Mouse (Mus musculus) urinary bladder, adult 2 months (tissue): ENCODE measurements at regions not wholly inside any gene's neighbourhood (a gene's known extent, or its start where the extent isn't known, plus 50 kb on each side); places are given as distances from the start of the nearest gene placed in this dataset.
"Not testable (repeated sequence)": the region's sequence is repeated elsewhere in the genome, so short reads cannot be mapped to it uniquely, and the experiment has no call there.

Experiments used
- DNase-seq: peaks from one replicate; pipeline ENCODE4 v3.0.0; 2022; ENCODE audit warnings: low spot score

GRCm38 (mm10) chr14:104208040-104208816 lies 259.6 kb downstream of the Pou4f1 start:
- no peak for DNase-seq

GRCm38 (mm10) chr14:104206602-104207001 lies 261.2 kb downstream of the Pou4f1 start:
- no peak for DNase-seq

DNA sequence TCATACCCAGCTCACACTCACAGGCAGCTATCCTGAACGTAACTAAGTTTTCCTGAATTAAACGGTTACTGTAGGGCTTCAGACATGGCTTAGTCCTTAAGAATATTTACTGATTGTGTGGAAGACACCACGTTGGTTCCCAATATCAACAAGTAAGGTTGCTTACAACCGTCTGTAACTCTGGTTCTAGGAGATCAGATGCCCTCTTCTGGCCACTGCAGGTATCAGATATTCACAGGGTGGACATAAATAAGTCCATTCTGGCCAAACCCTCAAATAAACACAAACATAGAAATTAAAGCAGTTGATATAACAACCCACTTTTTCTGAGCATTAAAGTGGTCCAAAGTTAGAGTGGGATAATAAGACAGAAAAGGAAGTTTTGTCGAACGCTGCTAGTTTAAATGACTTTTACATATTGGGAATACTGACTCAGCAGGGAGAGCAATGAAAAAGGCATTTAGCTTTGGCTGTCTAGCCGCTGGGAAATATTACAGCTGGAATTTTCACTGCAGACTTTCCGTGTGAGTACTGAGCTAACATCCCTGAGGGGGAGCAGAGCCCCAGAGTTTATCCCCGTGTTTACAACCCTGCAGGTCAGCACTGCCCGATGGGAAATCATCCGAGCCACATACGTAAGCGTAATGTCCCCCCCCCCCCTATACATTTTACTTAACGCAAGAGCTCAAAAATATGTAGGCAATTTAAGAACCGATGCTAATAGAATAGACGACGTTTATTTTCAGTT lies 264.4 kb downstream of the Pou4f1 start:
- DNase-seq, result no peak

DNA sequence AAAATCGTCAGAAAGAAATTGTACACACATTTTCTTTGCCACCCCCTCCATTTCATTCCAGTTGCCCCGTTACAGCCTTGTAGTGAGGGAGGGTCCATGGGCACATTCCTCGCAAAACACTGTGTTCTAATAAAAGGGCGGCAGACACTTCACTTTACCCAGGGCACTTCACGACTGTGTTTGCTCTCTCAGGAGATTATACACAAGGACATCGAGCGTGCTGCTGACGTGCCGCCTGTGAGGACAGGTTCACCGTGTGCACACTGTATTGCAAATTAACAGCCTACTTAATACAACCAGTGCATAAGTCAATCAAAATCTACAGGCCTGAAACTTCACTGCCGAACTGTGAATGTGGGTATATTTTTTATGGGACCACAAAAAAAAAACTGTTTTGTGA lies 274.6 kb downstream of the Pou4f1 start:
- DNase-seq, result no peak

DNA sequence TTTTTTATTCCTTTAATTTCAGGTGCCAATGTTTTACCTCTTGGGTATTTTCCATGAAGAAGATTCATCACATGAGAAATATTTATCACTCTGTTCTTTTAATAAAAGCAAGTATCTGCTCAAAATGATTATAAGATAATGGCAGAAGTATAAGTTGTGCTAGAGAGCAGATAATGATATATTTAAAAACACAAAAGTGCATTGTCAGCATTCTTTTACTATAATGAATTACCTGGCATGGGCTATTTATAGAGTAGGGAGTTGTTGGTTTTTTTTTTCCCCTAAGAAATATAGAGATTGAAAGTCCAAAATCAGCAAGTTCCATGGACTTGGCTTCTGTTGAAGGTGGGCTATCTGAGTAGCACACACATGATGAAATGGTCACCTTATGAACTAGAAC lies 292.7 kb downstream of the Pou4f1 start:
- no peak for DNase-seq

DNA sequence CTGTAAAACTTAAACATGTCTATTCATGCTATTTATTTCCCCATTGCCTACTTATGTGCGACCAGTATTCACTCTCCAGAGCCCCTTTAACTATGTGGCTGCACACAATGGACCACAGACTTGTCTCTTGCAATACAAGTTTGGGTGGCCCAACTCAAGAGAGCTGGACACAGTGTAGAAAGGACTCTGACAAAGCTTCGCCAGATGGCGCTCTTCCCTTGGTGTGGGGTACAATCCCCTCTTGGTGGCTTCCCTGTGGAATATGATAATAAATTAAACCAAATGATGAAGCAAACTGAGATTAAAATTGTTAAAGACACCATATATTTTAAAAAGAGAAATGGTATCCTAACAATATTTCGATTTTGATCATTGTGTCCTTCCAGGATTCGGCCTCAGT lies 302.6 kb upstream of the Ednrb start:
- no peak for DNase-seq

- DNase-seq, result no peak
Measured at GRCm38 (mm10) chr14:104145395-104145794, 301.2 kb upstream of the Ednrb start.

DNA sequence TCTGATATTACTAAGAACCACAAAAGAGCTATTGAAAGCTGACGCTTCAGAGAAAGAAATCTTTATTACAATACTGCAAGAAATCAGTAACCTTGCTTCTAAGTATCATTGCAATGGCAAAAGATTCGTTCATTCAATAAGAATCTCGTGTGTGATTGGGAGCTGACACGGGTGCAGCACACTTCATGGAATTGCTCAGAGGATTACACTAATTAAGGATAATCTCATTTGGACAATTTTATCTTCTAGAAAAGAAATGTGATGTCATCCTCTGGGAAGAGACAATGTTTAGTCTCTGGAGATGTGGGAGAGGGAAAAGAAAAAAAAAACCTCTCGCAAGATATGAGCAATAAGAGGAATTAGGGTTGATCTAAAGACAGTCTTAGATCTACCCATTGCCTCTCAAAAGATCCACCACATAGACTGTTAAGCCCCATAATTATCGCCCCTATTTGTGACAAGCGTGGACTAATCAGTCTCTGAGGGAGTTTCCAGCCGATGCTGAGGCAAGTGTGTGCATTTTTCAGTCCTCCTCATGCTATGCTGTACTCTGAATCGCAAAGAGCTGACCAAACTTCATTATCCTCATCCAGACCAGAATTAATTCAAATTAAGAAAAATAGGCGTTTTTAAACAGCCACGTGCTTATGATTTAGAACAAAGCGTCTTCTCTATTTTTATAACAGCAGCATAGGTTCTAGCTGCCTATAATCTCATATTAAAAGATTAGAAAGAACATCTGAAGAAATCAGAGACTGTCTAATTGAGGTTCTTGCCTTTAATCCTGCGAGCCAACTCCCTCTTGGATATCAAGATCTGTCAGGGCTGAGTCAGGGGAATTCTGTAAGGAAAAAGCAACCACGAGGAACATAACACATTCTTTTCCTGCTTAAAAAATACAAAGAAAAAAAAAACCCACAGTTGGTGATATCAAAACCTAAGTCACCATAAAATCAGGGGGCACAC lies 271.1 kb upstream of the Ednrb start:
- DNase-seq, result no peak

GRCm38 (mm10) chr14:104114182-104114581 lies 270.0 kb upstream of the Ednrb start:
- DNase-seq, result no peak

DNA sequence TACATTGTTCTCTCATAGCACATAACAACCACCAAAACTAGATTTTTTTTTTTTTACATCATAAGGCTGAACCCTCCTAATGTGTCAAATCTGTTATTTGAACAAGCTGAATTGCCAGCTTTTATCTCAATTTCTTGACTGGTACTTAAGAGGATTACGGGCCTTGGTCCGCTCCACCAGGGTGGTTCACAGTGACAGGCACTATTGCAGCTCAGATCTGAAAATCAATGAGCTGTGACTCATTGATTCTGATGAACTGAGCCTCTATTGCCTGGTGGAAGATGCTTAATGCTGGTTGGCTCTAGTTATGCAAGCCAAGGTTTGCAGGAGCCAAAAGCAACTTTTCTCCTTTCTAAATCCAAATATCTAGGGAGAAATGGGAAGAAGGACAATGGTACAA lies 269.2 kb upstream of the Ednrb start:
- no peak for DNase-seq

DNA sequence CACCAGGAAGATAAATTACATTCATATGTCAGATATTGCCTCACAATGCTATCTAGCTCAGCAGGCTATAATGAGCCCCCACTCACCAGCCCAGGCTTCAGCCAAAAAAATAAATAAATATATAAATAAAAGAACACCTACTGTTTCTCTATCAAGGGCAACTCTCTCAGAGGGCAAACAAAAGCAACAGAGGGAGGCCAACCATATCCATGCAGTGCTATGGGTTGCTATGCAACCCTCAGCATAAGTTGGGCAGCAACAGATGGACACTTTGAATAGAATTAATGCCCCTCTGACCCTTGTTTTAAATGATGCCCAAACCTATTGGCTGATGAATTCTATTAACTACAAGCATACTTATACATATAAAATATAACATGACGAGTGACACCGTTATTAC lies 242.2 kb upstream of the Ednrb start:
- DNase-seq, result no peak

DNA sequence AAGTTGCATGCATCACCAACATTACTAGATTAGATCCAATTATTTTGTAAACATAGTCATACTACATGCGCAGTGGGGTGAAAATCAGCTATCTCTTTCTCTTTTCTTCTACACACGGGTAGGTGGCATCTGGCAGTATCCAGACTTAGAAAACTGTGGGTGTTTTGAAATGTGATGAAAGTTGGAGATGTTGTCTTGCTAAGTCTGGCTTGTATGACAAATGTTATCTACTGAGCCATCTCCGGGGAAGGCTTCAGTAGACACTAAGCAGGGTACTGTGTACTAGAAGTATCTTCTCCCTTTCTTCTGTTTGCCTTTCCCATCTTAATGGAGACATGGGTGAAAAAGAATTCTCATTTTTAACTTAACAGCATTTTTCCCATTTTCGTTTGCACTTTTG lies 220.0 kb upstream of the Ednrb start:
- DNase-seq, result not testable (repeated sequence)

DNA sequence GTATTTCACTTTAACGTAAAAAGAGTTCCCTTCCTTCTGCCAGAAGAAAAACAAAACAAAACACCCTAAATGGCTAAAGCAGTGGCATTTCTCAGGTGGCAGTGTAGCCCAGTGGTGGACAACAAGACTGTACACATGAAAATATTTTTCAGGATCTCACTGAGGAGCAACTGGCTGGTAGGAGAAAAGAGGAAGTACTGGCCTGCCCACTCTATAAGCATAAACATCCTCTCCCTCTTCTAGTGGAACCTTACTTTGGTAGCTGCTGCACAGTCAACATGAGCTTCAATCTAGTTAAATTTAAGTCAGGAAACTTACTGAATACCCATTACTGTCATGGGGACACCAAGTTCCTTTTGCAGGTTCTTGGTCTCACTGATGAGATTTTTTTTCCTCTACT lies 209.5 kb upstream of the Ednrb start:
- DNase-seq, result no peak

DNA sequence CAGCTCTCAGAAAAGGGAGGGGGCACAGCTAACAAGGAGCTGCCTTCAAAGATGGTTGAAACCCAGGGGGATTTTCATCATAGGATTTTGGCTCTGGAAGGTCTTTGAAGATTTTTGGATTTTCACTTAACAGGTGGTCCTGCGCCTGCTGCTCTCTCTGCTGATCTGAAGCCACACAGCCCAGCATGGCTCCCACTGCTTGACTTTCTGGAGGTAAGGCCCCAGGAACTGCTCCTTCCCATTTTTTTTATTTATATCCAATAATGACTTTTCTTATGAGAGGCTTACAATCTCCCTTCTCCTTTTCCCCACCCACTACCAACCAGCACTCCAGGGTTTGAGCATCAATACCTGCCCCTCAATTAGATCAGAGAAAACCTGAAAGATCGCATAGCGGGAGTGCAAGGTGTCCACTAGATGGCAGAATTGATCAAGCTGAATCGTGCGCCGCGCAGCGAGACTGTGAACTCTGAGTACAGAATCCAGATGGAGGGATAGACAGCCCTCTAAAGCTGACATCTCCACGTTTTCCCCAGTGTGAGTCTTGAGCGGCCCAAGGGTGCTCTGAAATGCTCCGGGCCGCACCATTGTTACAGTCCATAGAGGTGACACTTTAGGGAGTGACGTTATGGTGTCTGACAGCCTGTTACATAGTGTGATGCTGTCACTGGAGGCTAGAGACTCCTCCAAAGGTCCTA lies 194.6 kb upstream of the Ednrb start:
- peak; percentile 28 for DNase-seq

DNA sequence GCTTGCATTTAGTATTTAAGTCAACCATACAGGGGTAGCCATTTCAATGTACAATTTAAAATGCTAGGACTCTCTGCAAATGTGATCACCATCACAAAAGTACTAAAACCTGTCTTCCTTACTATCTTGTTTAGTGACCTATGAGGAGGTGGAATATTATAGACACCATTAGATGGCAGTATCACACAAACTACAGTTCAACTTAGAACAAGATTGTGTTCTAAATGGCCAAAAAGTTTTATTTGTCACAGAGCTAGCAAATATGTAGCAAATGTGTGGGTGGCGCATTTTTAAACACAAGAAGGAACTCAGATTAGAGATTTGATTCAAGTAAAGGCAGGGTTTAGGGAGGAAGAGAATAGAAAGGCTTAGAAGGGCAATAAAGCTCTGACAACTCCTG lies 189.4 kb upstream of the Ednrb start:
- DNase-seq, result no peak

GRCm38 (mm10) chr14:104030784-104031470 lies 186.7 kb upstream of the Ednrb start:
- DNase-seq, result no peak

DNA sequence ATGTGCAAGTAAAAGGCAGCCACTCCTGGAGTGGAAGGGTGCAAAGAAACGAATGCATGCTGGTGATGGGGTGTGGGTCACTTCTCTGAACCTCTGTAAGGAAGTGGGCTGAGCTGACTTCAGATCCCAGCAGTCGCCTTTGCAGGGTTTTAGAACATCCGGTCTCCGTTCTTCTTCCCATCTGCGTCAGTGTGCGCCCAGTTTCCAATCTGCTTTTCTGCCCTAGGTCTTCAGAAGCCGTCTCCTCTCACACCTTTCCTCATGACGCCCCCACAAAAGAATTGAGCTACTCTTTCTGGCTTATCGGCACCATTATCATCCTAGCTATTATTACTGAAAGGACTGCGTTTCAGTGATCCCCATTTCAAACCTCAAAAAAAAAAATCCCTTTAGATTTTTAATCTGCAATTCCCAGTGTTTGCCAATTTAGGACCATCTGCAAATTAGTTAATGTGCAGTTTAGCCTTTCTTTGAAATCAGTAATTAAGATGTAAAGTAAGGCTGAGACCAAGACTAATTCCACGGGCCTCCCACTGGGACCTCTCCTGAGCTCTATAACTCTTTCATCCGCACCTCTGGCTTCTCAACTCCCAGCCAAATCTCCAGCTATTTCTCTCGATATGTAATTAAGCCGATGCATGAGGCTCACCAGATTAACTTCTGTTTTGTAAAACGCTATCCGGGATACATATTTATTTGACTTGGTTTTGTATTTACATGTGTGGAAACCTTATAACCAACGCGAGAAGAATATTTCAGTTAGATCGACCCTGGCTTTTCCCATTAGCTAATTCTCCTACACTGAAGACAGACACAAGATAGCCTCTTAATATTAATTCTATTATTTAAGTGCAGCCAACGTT lies 185.7 kb upstream of the Ednrb start:
- no peak for DNase-seq

- no peak for DNase-seq
Measured at GRCm38 (mm10) chr14:104027900-104028285, 183.7 kb upstream of the Ednrb start.

DNA sequence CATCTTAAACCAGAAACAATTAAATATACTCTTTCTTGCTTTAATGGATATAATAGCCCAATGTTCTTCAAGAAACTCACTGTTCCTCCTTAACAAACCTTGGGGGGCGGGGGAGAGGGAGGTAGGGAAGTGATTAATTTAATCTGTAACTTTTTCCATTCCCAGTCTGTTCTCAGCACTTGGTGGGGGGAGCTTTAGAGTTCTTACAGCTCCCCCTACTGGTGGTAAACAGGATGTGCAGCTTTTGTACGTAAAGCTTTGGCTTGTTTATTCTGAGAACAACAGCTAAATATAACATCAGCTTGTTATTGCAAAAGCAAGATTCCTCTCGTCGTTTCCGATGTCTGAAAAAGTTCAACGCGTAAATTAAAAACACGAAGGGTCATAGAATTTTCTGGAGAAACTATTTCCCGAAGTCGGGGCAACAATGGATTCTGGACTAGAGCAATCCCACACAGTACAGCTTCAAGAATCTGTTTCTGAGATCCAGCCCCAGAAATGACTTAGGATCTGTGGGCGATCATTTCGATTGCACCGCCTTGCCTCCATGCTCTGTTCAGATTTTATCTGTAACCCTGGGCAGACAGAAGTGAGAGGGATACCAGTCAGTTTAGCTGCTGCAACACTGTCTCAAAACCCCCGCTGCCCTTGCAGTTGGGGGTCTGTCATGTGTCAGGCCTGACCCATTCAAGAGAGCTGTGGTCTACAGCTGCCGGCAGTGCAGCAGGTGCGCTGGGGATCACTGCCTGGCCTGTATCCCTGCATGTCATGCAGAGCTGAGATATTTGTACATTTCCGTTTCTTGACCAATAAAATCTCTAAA lies 183.1 kb upstream of the Ednrb start:
- no peak for DNase-seq
